Mouse (Mus musculus): ENCODE data around the gene Smok2b.
"Not testable (repeated sequence)": the region's sequence is repeated elsewhere in the genome, so short reads cannot be mapped to it uniquely, and the experiment has no call there.

GRCm38 (mm10) chr17:13229957-13230356 lies at the start of gene Smok2b:
- TF ChIP-seq CTCF (IDR thresholded peaks at IDR 0.05; ENCODE audit: low read depth, low read length); POLR2A (IDR thresholded peaks at IDR 0.05; ENCODE audit: extremely low read depth, insufficient read depth, low read length): not testable (repeated sequence)
